Mouse (Mus musculus): ENCODE measurements around the gene Hck. TPM values are rescaled to one million over a fixed set of nuclear protein-coding genes. Genes with fewer than 3 reads are reported as not detected.

Gene Hck
- total RNA-seq (2014; fragmentation: Nextera tagmentation) (not detected in 2 replicates), total RNA-seq (2017) (0.05 TPM in 1 of 2 replicates, not detected in the other), polyA plus RNA-seq (2012) (not detected in 2 replicates)

GRCm38 (mm10) chr2:153108313-153109264 is at the start of gene Hck:
TSS of gene Hck (plus strand) at chr2:153108468.
- H3K36me3 ChIP-seq (replicated peaks): no peaks in the 10 kb centered on the region
- peaks cover 41% of the 10 kb centered on the region for H3K27me3 ChIP-seq (ENCODE audit: insufficient read depth, low read length)
- H3K4me1 ChIP-seq (ENCODE audit: insufficient read depth, low read depth, low read length): no peaks in the 10 kb centered on the region
- no peak for DNase-seq (ENCODE audit: low spot score)
- ATAC-seq (ENCODE audit: extremely low read depth, insufficient number of reproducible peaks, low FRiP score, poor library complexity, severe bottlenecking): no peak
- no peak within 1 kb of the TSS; the same call in 1 of the 2 replicates for H3K4me3 ChIP-seq (ENCODE audit: low read depth, low read length)
- no peaks in the 10 kb centered on the region for H3K9me3 ChIP-seq (replicated peaks)
- no peak for TF ChIP-seq CTCF (IDR thresholded peaks at IDR 0.05; ENCODE audit: low read depth, low read length)
- no peak for TF ChIP-seq GATA1 (IDR thresholded peaks at IDR 0.05; ENCODE audit: borderline replicate concordance, low read length)
- no peak for TF ChIP-seq POLR2AphosphoS5 (IDR thresholded peaks at IDR 0.05; ENCODE audit: insufficient replicate concordance, low read depth, low read length)
- TF ChIP-seq GATA2 (IDR thresholded peaks at IDR 0.05; ENCODE audit: borderline replicate concordance, low read depth, low read length): no peak
- no peak for TF ChIP-seq TAL1 (conservative IDR thresholded peaks at IDR 0.05; ENCODE audit: low read depth, low read length)

GRCm38 (mm10) chr2:153060216-153060615 is 48.1 kb upstream of the Hck start:
- ATAC-seq (ENCODE audit: extremely low read depth, insufficient number of reproducible peaks, low FRiP score, poor library complexity, severe bottlenecking) (no peak), DNase-seq (ENCODE audit: low spot score) (no peak)
- Histone ChIP-seq H3K4me3 (ENCODE audit: low read depth, low read length) (no peak overlapping the region), H3K36me3 (replicated peaks) (no peaks in the 10 kb centered on the region), H3K9me3 (replicated peaks) (no peaks in the 10 kb centered on the region), H3K4me1 (ENCODE audit: insufficient read depth, low read depth, low read length) (no peaks in the 10 kb centered on the region), H3K27me3 (ENCODE audit: insufficient read depth, low read length) (peaks cover 44% of the 10 kb centered on the region)
- TF ChIP-seq TAL1 (conservative IDR thresholded peaks at IDR 0.05; ENCODE audit: low read depth, low read length): no peak
- TF ChIP-seq CTCF (IDR thresholded peaks at IDR 0.05; ENCODE audit: low read depth, low read length): no peak
- no peak for TF ChIP-seq POLR2AphosphoS5 (IDR thresholded peaks at IDR 0.05; ENCODE audit: insufficient replicate concordance, low read depth, low read length)
- TF ChIP-seq GATA2 (IDR thresholded peaks at IDR 0.05; ENCODE audit: borderline replicate concordance, low read depth, low read length): no peak
- no peak for TF ChIP-seq GATA1 (IDR thresholded peaks at IDR 0.05; ENCODE audit: borderline replicate concordance, low read length)

- no peaks in the 10 kb centered on the region for H3K9me3 ChIP-seq (replicated peaks)
- ATAC-seq (ENCODE audit: extremely low read depth, insufficient number of reproducible peaks, low FRiP score, poor library complexity, severe bottlenecking) (no peak), DNase-seq (ENCODE audit: low spot score) (no peak)
- no peaks in the 10 kb centered on the region for H3K4me1 ChIP-seq (ENCODE audit: insufficient read depth, low read depth, low read length)
- no peak overlapping the region for H3K4me3 ChIP-seq (ENCODE audit: low read depth, low read length)
- peaks cover 48% of the 10 kb centered on the region for H3K27me3 ChIP-seq (ENCODE audit: insufficient read depth, low read length)
- TF ChIP-seq GATA2 (IDR thresholded peaks at IDR 0.05; ENCODE audit: borderline replicate concordance, low read depth, low read length) (no peak), GATA1 (IDR thresholded peaks at IDR 0.05; ENCODE audit: borderline replicate concordance, low read length) (no peak), TAL1 (conservative IDR thresholded peaks at IDR 0.05; ENCODE audit: low read depth, low read length) (no peak), POLR2AphosphoS5 (IDR thresholded peaks at IDR 0.05; ENCODE audit: insufficient replicate concordance, low read depth, low read length) (no peak), CTCF (IDR thresholded peaks at IDR 0.05; ENCODE audit: low read depth, low read length) (no peak)
- H3K36me3 ChIP-seq (replicated peaks): no peaks in the 10 kb centered on the region
These were observed 44.9 kb upstream of the Hck start for GRCm38 (mm10) chr2:153063394-153063793.

GRCm38 (mm10) chr2:153064190-153064970 is 43.9 kb upstream of the Hck start:
- Histone ChIP-seq H3K4me3 (ENCODE audit: low read depth, low read length) (no peak overlapping the region), H3K4me1 (ENCODE audit: insufficient read depth, low read depth, low read length) (no peaks in the 10 kb centered on the region), H3K27me3 (ENCODE audit: insufficient read depth, low read length) (peaks cover 46% of the 10 kb centered on the region), H3K36me3 (replicated peaks) (no peaks in the 10 kb centered on the region), H3K9me3 (replicated peaks) (no peaks in the 10 kb centered on the region)
- DNase-seq (ENCODE audit: low spot score) (no peak), ATAC-seq (ENCODE audit: extremely low read depth, insufficient number of reproducible peaks, low FRiP score, poor library complexity, severe bottlenecking) (no peak)
- TF ChIP-seq CTCF (IDR thresholded peaks at IDR 0.05; ENCODE audit: low read depth, low read length) (no peak), GATA1 (IDR thresholded peaks at IDR 0.05; ENCODE audit: borderline replicate concordance, low read length) (no peak), POLR2AphosphoS5 (IDR thresholded peaks at IDR 0.05; ENCODE audit: insufficient replicate concordance, low read depth, low read length) (no peak), TAL1 (conservative IDR thresholded peaks at IDR 0.05; ENCODE audit: low read depth, low read length) (no peak), GATA2 (IDR thresholded peaks at IDR 0.05; ENCODE audit: borderline replicate concordance, low read depth, low read length) (no peak)

GRCm38 (mm10) chr2:153065747-153066508 is 42.3 kb upstream of the Hck start, which contains the start of gene Ccm2l:
TSS of gene Ccm2l (plus strand) at chr2:153065955.
- Histone ChIP-seq H3K36me3 (replicated peaks) (no peaks in the 10 kb centered on the region), H3K9me3 (replicated peaks) (no peaks in the 10 kb centered on the region), H3K4me1 (ENCODE audit: insufficient read depth, low read depth, low read length) (no peaks in the 10 kb centered on the region), H3K27me3 (ENCODE audit: insufficient read depth, low read length) (peaks cover 44% of the 10 kb centered on the region), H3K4me3 (ENCODE audit: low read depth, low read length) (no peak within 1 kb of the TSS)
- no peak for TF ChIP-seq GATA2 (IDR thresholded peaks at IDR 0.05; ENCODE audit: borderline replicate concordance, low read depth, low read length)
- TF ChIP-seq POLR2AphosphoS5 (IDR thresholded peaks at IDR 0.05; ENCODE audit: insufficient replicate concordance, low read depth, low read length): no peak
- no peak for TF ChIP-seq CTCF (IDR thresholded peaks at IDR 0.05; ENCODE audit: low read depth, low read length)
- TF ChIP-seq GATA1 (IDR thresholded peaks at IDR 0.05; ENCODE audit: borderline replicate concordance, low read length): no peak
- TF ChIP-seq TAL1 (conservative IDR thresholded peaks at IDR 0.05; ENCODE audit: low read depth, low read length): no peak
- ATAC-seq (ENCODE audit: extremely low read depth, insufficient number of reproducible peaks, low FRiP score, poor library complexity, severe bottlenecking) (no peak), DNase-seq (ENCODE audit: low spot score) (no peak)

Measured in G1E (cell line).